Mouse (Mus musculus) kidney, embryonic 14.5 days (tissue): ENCODE results near the gene Rbm15. TPM values are rescaled to one million over a fixed set of nuclear protein-coding genes. Genes with fewer than 3 reads are reported as not detected.

Experiments
- ATAC-seq: fragments of 200-750 bp; cut with Nextera tagmentation; 2 replicates; pipeline ENCODE4 v1.8.0; 2017; ENCODE audit warnings: moderate number of reproducible peaks, mild to moderate bottlenecking, moderate TSS enrichment, moderate library complexity; ENCODE audit not compliant: low FRiP score, low TSS enrichment
- H3K27ac ChIP-seq: fragments of 300-500 bp; sonication (generic); 2 replicates; pipeline ENCODE4 v1.5.1; 2014; ENCODE audit warnings: low read depth, mild to moderate bottlenecking, low read length, moderate library complexity, mixed read lengths
- H3K27me3 ChIP-seq: fragments of 300-500 bp; sonication (generic); 2 replicates; pipeline ENCODE4 v1.6.1; 2014; ENCODE audit warnings: mild to moderate bottlenecking, low read length; ENCODE audit not compliant: control insufficient read depth, insufficient read depth
- H3K36me3 ChIP-seq: fragments of 300-500 bp; sonication (generic); 2 replicates; pipeline ENCODE4 v1.6.1; 2014; ENCODE audit warnings: low read length, mixed read lengths; ENCODE audit not compliant: control insufficient read depth, insufficient read depth
- H3K4me1 ChIP-seq: fragments of 300-500 bp; sonication (generic); 2 replicates; pipeline ENCODE4 v1.6.1; 2014; ENCODE audit warnings: low read length, mixed read lengths; ENCODE audit not compliant: control insufficient read depth, insufficient read depth
- H3K4me2 ChIP-seq: fragments of 300-500 bp; sonication (generic); replicated peaks from 2 replicates; pipeline ENCODE4 v1.6.1; 2014; ENCODE audit warnings: low read depth, mild to moderate bottlenecking, low read length
- H3K4me3 ChIP-seq: fragments of 300-500 bp; sonication (generic); 2 replicates; pipeline ENCODE4 v1.5.1; 2014; ENCODE audit warnings: mild to moderate bottlenecking, low read length
- H3K9ac ChIP-seq: fragments of 300-500 bp; sonication (generic); 2 replicates; pipeline ENCODE4 v1.6.1; 2014; ENCODE audit warnings: low read depth, mild to moderate bottlenecking, low read length, moderate library complexity
- H3K9me3 ChIP-seq: fragments of 300-500 bp; sonication (generic); 2 replicates; pipeline ENCODE4 v1.6.1; 2016; ENCODE audit warnings: low read length; ENCODE audit not compliant: control insufficient read depth
- WGBS: fragments of 180-500 bp; shearing (Covaris S2); extraction: QIAGEN DNeasy Blood & Tissue Kit; methylation state at CpG from one replicate; pipeline ENCODE4 v1.1.7; 2014; 5-methylcytosine and 5-hydroxymethylcytosine counted together
- polyA plus RNA-seq: library from polyadenylated mRNA; unstranded; fragments of >200 nt; fragmentation: Nextera tagmentation; extraction: Ambion mirVana; gene quantifications from 2 replicates; pipeline ENCODE4 v1.2.1, GENCODE M21; 2014

The Rbm15 gene
- polyA plus RNA-seq, 1 experiment from 2014 or later, result 21.0 TPM

GRCm38 (mm10) chr3:107360341-107360740 is 26.9 kb upstream of the Rbm15 start:
- peaks cover 10% of the 10 kb centered on the region; the same call in 1 of the 2 replicates for H3K27me3 ChIP-seq
- no peak overlapping the region for H3K27ac ChIP-seq
- no peaks in the 10 kb centered on the region for H3K9me3 ChIP-seq
- H3K36me3 ChIP-seq, result no peaks in the 10 kb centered on the region
- no peak overlapping the region for H3K4me2 ChIP-seq
- WGBS, result 67% methylated on average over 4 of the region's 4 CpGs
- H3K4me1 ChIP-seq, result peaks cover 3% of the 10 kb centered on the region; the same call in 1 of the 2 replicates
- H3K4me3 ChIP-seq, result no peak overlapping the region
- ATAC-seq, result no peak
- no peak overlapping the region for H3K9ac ChIP-seq

GRCm38 (mm10) chr3:107357700-107358234 is 24.3 kb upstream of the Rbm15 start:
- Histone ChIP-seq H3K27me3 (peaks cover 10% of the 10 kb centered on the region; the same call in 1 of the 2 replicates), H3K36me3 (no peaks in the 10 kb centered on the region), H3K4me2 (no peak overlapping the region), H3K9ac (no peak overlapping the region), H3K9me3 (no peaks in the 10 kb centered on the region), H3K4me3 (no peak overlapping the region), H3K4me1 (peaks cover 3% of the 10 kb centered on the region; the same call in 1 of the 2 replicates), H3K27ac (no peak overlapping the region)
- ATAC-seq, result no peak
- 49% methylated on average over 3 of the region's 3 CpGs for WGBS

GRCm38 (mm10) chr3:107356964-107357441 is 23.5 kb upstream of the Rbm15 start:
- H3K27me3 ChIP-seq, result peaks cover 10% of the 10 kb centered on the region; the same call in 1 of the 2 replicates
- peak; percentile 88 for ATAC-seq
- peak overlapping the region; percentile 7; the same call in 1 of the 2 replicates for H3K4me3 ChIP-seq
- H3K36me3 ChIP-seq, result no peaks in the 10 kb centered on the region
- H3K9me3 ChIP-seq, result no peaks in the 10 kb centered on the region
- H3K9ac ChIP-seq, result 0 out of 2 replicates have a peak overlapping the region, but pooled peaks have one; percentile 34
- H3K4me2 ChIP-seq, result peak overlapping the region; percentile 35
- H3K4me1 ChIP-seq, result peaks cover 3% of the 10 kb centered on the region; the same call in 1 of the 2 replicates
- WGBS, result 1% methylated on average over 11 of the region's 11 CpGs
- H3K27ac ChIP-seq, result no peak overlapping the region

GRCm38 (mm10) chr3:107355618-107356260 is 22.3 kb upstream of the Rbm15 start:
- Histone ChIP-seq H3K4me3 (no peak overlapping the region), H3K4me1 (no peaks in the 10 kb centered on the region; the same call in 1 of the 2 replicates), H3K36me3 (no peaks in the 10 kb centered on the region), H3K27ac (no peak overlapping the region), H3K27me3 (peaks cover 10% of the 10 kb centered on the region; the same call in 1 of the 2 replicates), H3K9me3 (no peaks in the 10 kb centered on the region), H3K4me2 (no peak overlapping the region), H3K9ac (no peak overlapping the region)
- no peak for ATAC-seq
- WGBS, result 83% methylated on average over 5 of the region's 6 CpGs

- peaks cover 7% of the 10 kb centered on the region; the same call in 1 of the 2 replicates for H3K27me3 ChIP-seq
- ATAC-seq, result no peak
- WGBS, result 59% methylated on average over 3 of the region's 3 CpGs
- H3K9me3 ChIP-seq, result no peaks in the 10 kb centered on the region
- H3K9ac ChIP-seq, result no peak overlapping the region
- H3K4me3 ChIP-seq, result no peak overlapping the region
- H3K4me1 ChIP-seq, result no peaks in the 10 kb centered on the region; the same call in 1 of the 2 replicates
- H3K27ac ChIP-seq, result no peak overlapping the region
- H3K36me3 ChIP-seq, result no peaks in the 10 kb centered on the region
- H3K4me2 ChIP-seq, result no peak overlapping the region
Measured at GRCm38 (mm10) chr3:107351706-107352105, 18.2 kb upstream of the Rbm15 start.

- no peak for ATAC-seq
- H3K4me2 ChIP-seq, result no peak overlapping the region
- H3K36me3 ChIP-seq, result no peaks in the 10 kb centered on the region
- H3K4me3 ChIP-seq, result no peak overlapping the region
- H3K9ac ChIP-seq, result no peak overlapping the region
- H3K4me1 ChIP-seq, result no peaks in the 10 kb centered on the region
- no peaks in the 10 kb centered on the region for H3K9me3 ChIP-seq
- H3K27ac ChIP-seq, result no peak overlapping the region
- WGBS, result 89% methylated on average over 3 of the region's 3 CpGs
- H3K27me3 ChIP-seq, result no peaks in the 10 kb centered on the region
Measured at GRCm38 (mm10) chr3:107349006-107349405, 15.5 kb upstream of the Rbm15 start.

GRCm38 (mm10) chr3:107345033-107345725 is 11.7 kb upstream of the Rbm15 start:
- Histone ChIP-seq H3K36me3 (no peaks in the 10 kb centered on the region), H3K4me1 (no peaks in the 10 kb centered on the region), H3K9ac (no peak overlapping the region), H3K4me2 (no peak overlapping the region), H3K27me3 (no peaks in the 10 kb centered on the region), H3K9me3 (no peaks in the 10 kb centered on the region), H3K27ac (no peak overlapping the region), H3K4me3 (no peak overlapping the region)
- ATAC-seq, result no peak
- 36% methylated on average over 3 of the region's 3 CpGs for WGBS

GRCm38 (mm10) chr3:107343971-107344370 is 10.5 kb upstream of the Rbm15 start:
- H3K36me3 ChIP-seq, result no peaks in the 10 kb centered on the region
- WGBS, result 59% methylated on average over 3 of the region's 3 CpGs
- no peaks in the 10 kb centered on the region for H3K4me1 ChIP-seq
- no peak overlapping the region for H3K4me3 ChIP-seq
- no peak overlapping the region for H3K9ac ChIP-seq
- no peaks in the 10 kb centered on the region for H3K27me3 ChIP-seq
- no peak overlapping the region for H3K27ac ChIP-seq
- H3K9me3 ChIP-seq, result no peaks in the 10 kb centered on the region
- ATAC-seq, result no peak
- H3K4me2 ChIP-seq, result no peak overlapping the region
